Mouse (Mus musculus) telencephalon, adult 2 months (tissue): ENCODE measurements around the gene Rcbtb2.
"Not testable (repeated sequence)": the region's sequence is repeated elsewhere in the genome, so short reads cannot be mapped to it uniquely, and the experiment has no call there.

Experiments
- DNase-seq: peaks from one replicate; pipeline ENCODE4 v3.0.0-alpha.2; 2011; ENCODE audit warnings: low read depth, low spot score

Gene Rcbtb2

DNA sequence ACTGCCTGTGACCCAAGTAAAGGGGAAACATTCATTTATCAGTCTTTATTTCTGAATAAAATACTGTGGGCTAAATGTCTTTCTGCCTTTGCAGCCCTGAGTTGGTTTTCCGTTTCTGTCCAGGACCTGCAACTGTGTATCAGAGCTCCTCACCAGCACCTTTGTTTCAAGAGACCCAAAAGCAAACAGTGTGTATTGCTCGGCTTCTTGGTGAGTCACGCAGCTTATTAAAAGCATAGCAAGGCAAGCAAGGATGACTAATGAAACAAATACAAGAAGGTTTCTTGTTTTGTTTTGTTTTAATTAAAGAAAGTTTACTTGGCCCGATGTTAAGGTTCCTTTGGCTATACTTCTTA, at the start of gene Rcbtb2:
TSS of gene Rcbtb2 (plus strand) at position 115 of the 356 bp plus-strand sequence.
- no peak for DNase-seq

GRCm38 (mm10) chr14:73083563-73083962, 39.3 kb upstream of the Rcbtb2 start:
- DNase-seq, result no peak

DNA sequence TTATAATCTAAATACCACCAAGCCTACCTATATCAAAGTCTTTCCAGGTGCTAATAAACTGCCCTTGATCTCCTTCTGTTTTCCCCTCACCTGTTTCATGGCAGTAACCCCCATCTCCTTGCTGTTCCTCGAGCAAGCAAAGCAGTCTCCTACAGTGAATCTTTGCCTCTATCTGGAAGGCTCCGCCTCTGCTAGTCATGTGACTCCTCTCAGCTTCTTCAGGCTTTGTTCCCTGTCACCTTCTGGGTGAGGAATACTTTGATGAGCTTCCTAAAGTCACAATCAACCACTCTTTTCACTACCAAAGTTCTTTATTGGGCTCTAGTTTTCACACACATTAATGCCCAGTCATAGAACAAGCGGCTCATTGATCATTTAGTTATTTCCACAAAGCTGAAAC, 36.4 kb upstream of the Rcbtb2 start:
- no peak for DNase-seq

DNA sequence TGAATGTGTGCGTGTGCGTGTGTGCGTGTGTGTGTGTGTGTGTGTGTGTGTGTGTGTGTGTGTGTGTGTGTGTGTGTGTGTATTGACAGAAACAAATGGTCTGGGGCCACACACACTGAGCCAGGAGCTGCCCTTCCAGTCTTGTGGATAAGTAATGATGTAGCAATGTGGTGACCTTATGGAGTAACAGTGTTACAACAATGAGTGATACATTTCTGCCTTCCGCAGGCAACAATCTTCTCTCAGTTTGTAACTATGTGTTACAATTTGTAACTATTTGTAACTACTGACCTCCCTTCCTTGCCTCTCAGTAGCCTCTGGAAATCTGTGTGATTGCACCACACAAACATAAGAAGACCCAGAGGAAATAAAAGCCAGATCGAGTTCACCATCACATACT, 35.6 kb upstream of the Rcbtb2 start:
- no peak for DNase-seq

- DNase-seq, result no peak
Observed at GRCm38 (mm10) chr14:73087746-73088145, 35.1 kb upstream of the Rcbtb2 start.

DNA sequence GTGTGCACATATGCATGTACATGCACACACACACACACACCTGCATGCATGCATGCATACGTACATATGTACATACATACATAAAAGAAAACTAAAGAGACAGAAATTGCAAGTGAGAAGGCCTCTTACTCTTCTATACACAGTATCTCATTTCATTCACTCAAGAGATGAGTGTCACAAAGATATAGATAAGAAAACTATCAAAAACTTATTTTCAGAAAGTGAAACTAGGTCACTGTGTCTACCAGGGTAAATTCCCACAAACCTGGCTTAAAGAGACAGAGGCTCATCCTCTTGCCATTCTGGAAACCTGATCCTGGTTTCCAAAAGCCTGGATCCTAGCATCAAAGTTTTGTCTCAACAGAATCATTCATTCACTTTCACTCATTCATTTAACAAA, 34.6 kb upstream of the Rcbtb2 start:
- DNase-seq, result no peak

GRCm38 (mm10) chr14:73092871-73093270, 30.0 kb upstream of the Rcbtb2 start:
- no peak for DNase-seq

DNA sequence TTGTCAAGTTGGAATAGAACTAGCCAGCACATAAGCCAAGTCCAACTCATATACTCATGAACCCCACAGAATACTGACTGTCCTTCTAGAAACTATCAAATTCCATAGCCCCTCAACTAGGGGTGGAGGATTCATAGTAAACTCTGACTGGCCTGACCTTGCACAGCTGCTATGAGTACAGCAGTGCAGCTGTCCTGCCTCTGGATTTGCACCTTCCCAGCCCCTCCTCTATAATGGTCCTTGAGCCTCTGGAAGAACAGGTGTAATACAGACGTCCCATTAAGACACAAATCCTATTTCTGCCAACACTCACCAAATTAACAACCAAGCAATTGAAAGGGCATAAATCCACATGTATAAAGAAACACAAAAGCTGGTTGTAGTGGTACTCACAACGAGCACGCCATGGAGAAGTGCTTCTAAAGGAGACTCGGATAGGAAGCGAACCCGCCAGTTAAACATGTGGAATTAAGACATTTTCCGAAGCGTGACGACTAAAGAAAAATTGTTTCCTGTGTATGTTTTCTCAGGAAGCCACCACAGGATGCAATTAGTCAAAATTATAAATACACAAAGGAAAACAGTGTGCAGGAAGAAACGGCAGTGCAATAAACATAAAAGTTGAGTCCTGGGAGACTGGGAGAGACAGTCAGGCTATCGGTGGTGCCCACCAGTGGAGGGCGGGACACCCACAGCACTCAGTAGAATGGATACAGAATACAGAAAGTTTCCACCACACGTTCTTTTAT, 27.9 kb upstream of the Rcbtb2 start:
- DNase-seq, result no peak

DNA sequence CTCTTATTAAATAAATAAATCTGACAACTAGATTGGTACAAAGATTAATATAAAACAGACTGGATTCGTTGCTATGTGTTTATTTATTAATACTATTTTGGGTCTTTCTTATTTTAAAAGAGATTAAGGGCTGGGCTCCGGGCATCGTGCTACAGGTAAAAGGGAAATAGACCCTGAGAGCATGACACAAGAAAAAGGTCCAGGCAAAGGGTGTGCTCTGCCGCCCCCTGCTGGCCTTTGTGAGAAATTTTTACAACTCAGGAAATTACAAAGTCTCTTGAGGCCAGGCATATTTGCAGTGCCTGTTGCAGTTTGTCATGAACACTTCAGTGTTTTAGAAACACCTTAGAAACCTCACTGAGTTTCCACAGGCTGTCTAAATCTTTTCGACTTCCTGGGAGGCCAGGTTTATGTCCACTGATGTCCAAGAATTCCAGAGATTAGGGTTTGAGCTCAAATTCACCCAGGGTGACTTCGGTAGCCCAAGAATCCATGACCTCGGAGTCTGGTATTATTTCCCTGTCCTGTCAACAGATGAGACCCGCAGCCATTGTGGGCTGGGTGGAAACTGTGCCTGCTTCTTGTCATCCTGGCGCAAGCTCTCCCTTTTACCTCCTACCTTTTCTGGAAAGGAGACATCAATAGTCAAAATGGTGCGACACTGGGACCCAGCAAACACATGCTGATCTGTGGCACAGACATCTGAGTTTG, 24.0 kb upstream of the Rcbtb2 start:
- DNase-seq, result no peak

- DNase-seq, result no peak
Observed at GRCm38 (mm10) chr14:73102270-73102865, 20.5 kb upstream of the Rcbtb2 start.

DNA sequence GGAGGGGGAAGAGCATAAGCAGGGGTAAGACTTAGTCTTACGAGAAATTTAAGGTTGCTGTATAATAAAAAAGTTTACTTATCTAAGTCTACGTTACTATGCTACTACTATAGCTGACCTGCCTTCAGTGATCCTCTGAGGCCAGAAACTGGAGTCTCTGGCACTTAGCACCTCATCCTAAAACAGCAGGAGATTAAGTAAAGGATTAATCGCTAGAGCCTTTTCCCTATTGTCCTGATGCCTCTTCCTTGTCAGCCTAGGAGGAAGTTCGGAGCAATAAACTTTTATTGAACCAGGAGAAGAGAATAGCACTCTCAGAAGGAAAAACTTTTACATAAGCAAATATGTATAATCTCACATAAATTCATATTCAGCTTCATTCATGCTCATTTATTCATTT, 19.9 kb upstream of the Rcbtb2 start:
- DNase-seq, result not testable (repeated sequence)

DNA sequence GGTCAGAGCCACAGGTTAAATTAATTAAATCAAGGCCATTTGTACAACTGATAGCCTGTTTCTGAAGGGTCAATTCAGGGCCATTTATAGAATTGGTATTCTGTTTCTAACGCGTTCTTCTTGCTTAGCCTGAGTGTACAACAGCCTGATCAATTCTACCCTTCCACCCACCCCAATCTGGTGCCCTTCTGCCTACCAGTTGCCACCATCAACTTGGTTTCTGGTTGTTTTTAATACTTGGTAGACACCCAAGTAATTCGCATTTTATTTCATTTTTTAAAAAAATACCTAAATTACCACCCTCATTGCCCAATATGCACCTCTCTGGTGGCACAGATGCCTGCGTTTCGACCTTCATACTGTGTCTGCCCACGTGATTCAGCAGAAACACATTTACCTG, 17.9 kb upstream of the Rcbtb2 start:
- no peak for DNase-seq

GRCm38 (mm10) chr14:73105407-73106185, 17.2 kb upstream of the Rcbtb2 start:
- no peak for DNase-seq

GRCm38 (mm10) chr14:73106234-73106711, 16.6 kb upstream of the Rcbtb2 start:
- peak; percentile 42 for DNase-seq

- DNase-seq, result no peak
Observed at GRCm38 (mm10) chr14:73106957-73107356, 15.9 kb upstream of the Rcbtb2 start.

- DNase-seq, result no peak
Observed at GRCm38 (mm10) chr14:73107371-73107770, 15.5 kb upstream of the Rcbtb2 start.

GRCm38 (mm10) chr14:73107952-73108351, 14.9 kb upstream of the Rcbtb2 start:
- no peak for DNase-seq

DNA sequence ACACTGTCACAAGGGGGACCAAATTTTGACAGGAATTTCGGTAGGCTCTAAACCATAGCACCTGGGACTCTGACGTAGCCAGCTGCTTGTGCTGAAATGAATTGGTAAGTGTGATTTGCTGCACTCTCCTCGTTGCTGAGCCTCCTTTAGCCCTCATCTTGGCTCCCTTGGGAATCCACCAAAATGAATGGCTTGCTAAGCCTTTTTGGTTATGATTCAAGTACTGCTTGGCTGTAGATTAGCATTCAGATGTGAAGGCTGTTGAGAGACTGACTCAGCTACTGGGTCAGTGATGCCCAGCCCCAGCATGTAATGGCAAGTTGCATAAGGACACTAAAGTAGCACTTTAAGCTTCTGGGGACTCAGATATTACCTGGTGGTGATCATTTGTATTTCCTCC, 12.2 kb upstream of the Rcbtb2 start:
- DNase-seq, result no peak

DNA sequence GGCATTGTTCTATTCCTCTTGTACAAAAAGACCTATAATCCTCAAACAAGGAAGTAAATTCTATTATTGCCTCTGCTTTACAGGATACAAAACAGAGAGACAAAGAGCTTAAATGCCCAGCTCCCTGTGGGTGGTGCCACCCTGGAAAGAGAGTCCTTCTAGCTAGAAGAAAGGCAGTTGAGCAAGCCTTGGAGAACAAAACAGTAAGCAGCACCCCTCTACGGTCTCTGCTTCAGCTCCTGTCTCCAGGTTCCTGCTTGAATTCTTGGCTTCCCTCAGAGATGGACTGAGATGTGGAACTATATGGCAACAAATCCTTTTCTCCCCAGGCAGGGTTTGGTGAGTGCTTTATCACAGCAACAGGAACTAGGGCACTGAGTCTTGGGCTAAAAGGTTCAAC, 11.7 kb upstream of the Rcbtb2 start:
- no peak for DNase-seq

DNA sequence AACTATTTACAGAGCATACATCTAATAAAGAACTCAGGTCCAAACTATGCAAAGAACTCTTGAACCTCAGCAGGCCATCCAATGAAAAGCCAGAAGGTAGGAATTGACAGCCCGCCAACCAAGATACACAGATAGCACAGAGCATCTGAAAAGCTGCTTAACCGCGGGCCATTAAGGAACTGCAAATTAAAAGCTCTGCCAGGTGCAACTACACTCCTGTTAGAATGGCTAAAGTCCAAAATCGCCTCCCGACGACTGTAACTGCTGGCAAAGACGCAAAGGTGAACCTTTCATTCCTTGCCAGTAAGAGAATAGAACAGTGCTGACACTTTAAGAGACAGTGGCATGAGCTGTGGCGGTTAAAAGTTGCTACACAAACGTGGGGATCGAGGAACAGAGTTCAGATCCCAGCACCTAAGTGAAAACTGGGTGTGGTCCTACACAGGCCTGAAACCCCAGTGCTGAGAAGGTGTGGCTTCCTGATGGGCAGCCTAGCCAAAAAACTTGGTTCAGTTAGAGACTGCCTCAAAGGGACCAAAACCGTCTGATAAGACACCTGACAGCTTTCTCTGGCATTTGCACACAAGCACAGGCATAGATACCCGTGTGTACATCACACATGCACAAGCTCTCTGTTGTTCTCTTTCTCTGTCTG, 10.5 kb upstream of the Rcbtb2 start:
- no peak for DNase-seq

GRCm38 (mm10) chr14:73114952-73115351, 7.9 kb upstream of the Rcbtb2 start:
- not testable (repeated sequence) for DNase-seq
